Mouse (Mus musculus) spleen, adult 18-20 months (tissue): ENCODE measurements around the gene Serpine2.
A peak's percentile ranks its signal among the peaks of the same experiment; 100 is the strongest.

Experiments
- DNase-seq, 2 experiments: peaks; one replicate each; pipeline ENCODE4 v3.0.0; 2022; ENCODE audit warnings: mixed read lengths in 2 of 2

Gene Serpine2

DNA sequence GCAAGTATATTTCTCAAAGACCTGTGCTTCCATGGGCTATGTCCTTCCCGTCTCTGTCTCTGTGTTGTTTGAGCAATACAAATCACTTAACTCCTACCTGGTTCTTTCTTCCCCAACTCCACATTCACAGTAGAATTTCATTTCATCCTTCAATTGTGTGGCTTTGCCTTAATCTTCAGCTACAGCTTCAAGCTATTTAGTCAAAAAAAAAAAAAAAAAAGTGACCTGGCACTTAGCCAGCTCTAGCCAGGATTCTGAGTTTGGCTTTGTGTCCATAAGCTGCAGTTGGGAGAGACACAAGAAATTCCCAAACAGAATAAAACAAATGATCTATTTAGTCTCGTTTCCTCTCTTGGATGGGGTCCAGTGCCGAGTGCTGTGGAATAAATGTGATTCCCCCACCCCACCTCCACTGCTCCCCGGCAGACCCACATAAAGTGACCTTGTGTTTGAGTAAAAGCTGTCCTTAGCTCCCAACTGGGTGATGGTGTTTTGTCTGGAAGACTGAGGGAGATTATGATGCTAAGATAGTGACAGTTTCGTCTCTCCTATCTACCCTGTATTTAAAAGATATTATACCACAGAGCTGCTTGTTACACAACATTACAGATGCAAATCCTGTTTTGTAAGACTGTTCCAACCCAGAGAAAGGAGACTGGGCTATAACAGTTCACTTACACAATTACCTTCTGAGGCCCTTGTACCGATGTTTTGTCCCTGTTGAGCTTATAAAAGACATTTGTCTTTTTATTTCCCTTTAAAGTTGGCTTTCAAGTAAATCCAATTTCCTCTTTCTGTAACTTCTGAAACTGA lies at the start of gene Serpine2:
Gene Serpine2 (minus strand): TSS at position 51 of the 813 bp plus-strand sequence.
- no peak for DNase-seq

DNA sequence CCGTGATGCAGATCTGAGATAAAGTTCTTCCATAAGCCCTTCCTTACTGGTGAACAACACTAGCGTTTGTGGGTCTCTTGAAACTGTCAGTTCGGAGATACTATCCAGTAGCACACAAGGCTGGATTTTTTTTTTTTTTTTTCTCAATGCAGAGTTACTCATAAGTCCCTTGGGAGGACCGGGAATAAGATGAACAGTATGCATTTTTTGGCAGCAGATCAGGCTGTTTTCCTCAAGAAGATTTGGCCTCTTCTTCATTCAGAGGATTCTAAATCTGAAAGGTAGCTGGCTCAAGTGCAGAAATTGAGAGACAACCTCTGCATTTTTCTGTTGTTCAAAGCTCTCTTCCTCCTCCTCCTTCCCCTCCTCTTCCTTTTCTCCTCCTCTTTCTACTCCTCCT lies 46.8 kb upstream of the Serpine2 start:
- DNase-seq = no peak

DNA sequence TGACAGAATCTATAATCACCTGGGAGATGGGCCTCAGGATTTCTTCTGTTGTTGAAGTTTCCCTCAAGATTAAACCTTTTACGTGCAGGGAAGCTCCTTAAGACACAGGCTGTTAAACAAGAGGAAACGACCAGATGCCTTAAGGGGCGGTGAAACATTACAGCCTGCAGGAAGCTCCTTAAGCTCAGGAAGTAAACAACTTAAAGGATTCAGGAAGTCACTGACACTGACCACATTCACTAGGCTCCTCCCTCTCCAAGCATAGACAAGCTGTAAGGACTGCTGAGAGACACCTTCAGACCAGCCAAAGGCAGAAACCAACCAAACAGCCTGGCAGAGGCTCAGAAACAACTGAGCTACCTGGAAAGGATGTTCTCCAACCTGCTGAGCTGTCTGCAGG lies 44.3 kb upstream of the Serpine2 start:
- DNase-seq = no peak

DNA sequence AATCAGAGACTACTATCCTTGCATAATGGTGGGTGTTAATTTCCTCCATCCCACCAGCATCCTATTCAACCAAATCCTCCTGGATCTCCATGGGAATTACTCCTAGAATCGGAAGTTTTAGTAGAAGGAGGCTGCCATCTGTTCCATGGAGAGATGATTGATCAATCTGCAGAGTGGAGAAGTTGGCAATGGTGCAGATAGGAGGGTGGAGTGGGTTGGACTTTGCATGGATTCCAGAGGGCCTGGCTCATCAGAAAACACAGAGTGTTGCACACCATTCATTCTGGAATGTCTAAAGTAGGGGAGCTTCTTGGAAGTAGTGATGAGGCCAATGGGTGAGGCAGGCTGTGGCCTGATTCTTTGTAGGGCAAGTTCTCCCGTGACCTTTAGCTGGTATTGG lies 41.9 kb upstream of the Serpine2 start:
- no peak for DNase-seq

DNA sequence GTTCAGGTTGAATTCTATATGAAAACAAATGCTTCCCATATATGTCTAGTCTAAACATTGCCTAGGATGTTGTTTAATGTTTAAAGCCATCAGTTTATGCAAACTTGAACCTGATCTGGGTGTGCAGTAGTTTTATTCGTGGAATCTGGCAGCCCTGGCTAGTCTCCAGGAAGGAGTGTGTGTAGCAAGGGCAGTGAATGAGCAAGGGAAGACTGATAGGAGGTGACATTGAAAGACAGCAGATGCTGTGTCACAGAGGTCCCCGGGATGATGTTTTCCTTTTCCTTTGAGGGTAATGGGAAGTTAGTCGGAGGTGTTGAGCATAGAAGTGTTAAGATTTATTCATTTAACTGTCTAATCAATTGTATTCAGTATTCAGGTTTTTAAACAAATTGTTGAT lies 21.7 kb upstream of the Serpine2 start:
- DNase-seq = no peak

DNA sequence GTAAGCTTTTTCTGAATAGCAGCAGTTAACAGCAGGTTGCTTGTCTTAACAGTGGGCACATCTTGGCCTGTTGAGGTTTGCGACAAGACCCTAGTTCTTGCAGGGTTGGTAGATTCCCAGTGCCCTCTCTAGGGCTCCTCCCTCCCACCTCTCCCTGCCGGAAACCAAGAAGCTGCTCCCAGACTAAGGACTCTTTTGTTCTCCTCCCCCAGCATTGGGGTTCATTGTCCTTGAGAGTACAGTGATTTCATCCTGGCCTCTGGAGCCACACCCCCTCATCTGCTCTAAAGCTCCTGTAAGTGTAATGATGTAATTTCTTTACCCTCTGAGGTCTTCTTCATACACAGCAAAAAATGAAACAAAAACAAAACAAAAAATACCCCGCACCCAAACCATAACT lies 13.8 kb upstream of the Serpine2 start:
- DNase-seq = no peak

DNA sequence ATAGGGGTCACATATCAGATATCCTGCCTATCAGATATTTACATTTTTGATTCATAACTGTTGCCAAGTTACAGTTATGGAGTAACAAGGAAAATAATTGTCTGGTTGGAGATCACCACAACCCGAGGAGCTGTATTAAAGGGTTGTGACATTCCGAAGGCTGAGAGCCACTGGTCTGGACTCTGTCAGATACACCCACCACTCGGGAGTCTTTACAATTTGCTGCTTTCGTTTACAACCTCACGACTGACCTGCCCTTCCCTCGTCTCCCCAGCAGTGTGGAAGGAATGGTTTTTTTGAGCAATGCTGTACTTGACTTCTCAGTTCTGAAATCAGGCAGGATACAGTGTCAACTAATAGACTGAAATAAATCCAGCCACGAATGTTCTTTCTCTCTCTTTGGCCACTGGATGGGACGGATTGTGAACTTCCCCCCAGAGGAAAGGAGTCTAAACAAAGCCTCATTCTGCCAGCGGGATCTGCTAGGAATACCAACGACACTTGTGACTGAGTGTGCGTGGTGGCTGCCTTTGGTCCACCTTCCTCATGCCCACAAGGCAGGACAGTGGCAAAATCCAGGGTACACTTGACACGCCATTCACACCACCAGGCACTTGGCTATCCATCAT lies 455 bp downstream of the Serpine2 start:
- DNase-seq = no peak

DNA sequence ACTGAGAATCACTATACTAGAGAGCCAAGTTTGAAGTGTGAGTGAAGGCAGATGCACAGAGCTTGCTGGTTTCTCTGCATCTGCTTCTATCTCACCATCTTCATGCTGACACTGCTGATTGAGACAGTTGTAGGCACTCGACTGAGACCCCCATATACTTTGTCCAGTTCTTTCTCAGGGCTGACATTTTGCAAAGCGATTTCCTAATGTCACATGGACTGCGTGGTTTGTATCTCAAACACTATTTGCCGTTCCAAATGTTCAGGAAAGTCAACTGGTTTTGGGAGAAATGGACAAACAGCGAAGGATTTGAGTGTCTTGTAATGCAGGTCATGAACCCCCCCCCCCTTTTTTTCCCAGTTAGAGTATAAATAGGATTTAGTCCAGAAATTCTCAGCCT lies 1.0 kb downstream of the Serpine2 start:
- DNase-seq = no peak

DNA sequence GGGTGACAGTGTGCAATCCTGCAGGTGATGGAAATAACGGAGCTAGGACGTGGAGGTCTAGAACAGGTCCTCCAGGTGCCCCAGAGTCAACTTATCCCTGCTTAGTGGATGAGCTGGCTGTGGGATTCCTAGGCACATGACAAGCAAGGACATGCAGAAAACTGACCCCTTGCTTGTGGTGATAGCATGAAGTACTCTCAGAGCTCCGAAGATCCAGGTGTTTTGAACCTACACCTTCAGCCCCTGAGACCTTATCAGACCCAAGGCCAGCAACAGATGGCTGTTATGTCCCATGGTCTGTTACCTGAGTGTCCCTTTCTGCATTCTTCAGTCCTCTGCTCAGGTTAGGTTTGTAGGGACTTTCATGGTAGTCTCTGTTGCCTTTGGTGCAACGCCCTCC lies 2.0 kb downstream of the Serpine2 start:
- DNase-seq = no peak

DNA sequence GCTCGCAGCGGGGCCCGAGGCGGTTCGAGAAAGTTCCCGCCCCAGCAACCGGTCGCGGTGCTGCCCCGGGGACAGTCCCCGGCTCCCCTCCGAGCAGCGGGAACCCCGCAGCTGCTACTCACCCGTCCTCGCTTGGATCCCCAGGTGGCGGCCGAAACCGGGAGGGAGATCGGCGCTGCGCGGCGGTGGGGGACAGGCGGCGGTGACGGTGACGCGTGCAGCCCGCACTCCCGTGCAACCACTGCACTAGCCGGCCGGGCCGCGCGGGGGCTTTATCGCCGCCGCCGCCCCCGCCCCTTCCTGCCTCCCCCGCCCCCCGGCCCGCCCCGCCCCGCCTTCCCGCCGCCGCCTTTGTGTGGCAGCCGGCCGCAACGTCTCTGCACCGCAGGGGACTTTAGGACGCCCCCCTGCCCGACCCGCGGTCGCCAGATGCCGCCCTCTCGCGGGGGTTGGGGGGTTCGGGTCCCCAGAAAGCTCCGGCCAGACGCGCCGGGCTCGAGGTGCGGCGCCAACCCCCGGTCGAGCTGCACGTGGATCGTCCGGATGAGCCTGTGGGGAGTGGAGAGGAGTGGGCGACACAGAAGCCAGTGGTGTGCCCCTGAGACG lies 2.5 kb downstream of the Serpine2 start:
- DNase-seq = peak; percentile 25 to 38

DNA sequence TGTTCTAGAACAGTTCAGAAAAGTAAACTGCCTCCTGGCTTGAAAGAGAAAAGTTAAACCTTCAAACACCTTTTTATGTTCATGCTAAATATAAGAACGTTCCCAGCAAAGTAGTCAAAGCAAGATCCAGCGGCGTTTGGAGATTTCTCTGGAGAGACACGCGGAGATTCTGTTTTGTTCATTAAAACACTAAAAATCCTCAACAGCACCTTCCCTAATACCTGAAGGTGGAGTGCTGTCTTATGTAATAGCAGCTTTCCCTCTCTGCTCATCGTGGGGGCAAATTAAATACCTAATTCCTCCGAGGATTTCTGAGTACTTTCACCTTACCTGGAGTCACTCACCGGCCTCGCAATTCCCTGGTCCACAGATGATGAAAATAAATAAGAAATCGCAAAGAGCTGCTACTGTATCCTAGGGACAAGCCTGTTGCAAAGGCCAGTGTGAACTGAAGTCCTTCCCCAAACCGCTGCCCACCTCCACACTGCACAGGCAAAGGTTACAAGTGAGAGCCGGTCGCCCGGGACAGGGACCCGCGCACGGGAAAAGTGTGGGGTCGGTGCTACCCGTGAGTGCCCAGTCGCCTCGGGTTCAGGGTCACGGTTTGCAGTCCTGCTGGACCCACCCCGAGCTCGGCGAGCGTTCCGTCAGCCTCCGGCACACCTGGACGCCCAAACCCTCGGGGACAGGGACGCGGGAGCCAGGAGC lies 3.1 kb downstream of the Serpine2 start:
- DNase-seq = no peak

DNA sequence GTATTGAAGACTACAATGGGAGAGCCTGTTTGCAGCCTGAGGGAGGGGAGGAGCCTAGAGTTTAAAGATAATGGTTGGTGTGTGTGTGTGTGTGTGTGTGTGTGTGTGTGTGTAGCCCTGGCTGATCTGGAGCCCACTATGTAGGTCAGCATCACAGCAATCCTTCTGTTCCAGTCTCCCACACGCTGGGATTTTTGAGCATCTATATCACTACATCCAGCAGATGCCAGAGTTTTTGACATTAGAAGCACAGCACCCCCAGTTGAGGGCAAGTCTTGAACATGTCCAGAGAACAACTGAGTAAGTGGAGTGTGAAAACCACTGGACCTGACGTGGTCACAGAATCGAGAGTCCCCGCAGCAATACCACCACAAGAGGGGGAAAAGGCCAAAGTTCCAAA lies 4.2 kb downstream of the Serpine2 start:
- DNase-seq = no peak

DNA sequence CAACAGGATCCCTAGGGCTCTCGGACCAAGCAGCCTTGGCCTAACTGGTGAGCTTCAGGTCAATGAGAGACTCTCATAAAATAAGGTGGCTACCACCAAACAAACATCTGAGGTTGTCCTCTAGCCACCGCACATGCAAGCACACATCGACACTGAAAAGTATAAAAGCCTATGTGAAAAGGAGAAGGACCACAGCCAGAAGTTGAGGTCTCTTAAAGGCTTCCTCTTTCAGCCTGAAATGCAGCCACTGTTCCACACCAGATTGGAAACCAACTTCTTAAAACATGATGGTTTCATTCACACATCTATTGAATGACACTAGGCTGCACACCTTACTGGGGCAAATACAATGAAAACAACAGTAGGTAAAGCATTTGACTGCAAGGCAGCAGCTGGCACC lies 7.5 kb downstream of the Serpine2 start:
- no peak for DNase-seq

DNA sequence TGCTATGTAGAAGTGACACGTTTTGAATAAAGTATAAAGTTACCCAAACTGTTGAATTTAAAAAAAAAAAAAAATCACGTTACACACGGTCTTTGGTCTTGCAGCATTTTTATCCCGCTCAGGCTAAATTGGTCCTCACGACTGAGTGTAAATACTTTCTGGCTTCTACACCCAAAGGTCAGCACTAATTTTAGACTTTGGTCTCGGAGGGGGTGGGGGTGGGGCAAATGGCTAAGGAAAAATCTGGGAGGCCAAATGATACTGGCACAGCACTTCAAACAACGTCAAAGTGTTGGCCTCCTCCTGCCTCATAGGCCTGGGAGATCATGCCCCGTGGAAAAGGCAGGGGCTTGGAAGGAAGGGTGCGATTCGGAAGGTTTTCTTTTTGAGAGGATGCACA lies 10.6 kb downstream of the Serpine2 start:
- no peak for DNase-seq

DNA sequence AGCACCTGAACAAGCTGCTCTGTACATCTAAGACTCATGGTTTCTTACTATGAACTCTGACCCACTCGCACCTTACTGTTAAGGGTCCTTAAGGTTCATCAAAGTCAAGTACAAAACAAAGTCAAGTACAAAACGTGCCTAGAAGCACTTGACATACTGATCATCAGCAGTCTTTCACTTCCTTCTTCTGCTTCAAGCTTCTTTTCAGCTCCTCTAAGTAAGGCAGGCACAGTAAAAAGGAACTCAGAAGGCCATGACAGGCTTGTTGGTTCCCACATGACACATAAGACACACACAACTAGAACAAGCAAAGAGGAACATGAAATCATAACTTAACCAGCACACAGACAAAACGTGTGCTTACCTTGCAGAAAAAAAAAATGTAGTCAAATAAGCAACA lies 12.3 kb downstream of the Serpine2 start:
- DNase-seq = no peak

DNA sequence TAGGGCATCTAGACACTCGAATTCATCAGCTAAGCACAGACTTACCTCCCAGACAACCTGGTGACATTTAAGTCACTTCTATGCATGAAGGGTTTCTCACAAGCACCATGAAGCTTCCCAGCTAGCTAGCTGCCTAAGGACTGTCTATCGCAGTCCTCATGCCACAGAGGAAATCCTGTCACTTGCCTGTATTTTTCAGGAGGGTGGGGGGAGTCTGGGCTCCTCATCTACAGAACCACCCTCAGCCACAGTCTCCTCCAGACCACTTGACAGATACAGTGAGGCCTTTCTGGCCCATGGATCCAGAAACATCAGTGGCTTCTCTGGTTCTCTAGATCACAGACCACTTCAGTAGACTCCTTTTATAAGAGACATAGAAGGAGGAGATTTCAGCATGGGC lies 14.1 kb downstream of the Serpine2 start:
- no peak for DNase-seq

DNA sequence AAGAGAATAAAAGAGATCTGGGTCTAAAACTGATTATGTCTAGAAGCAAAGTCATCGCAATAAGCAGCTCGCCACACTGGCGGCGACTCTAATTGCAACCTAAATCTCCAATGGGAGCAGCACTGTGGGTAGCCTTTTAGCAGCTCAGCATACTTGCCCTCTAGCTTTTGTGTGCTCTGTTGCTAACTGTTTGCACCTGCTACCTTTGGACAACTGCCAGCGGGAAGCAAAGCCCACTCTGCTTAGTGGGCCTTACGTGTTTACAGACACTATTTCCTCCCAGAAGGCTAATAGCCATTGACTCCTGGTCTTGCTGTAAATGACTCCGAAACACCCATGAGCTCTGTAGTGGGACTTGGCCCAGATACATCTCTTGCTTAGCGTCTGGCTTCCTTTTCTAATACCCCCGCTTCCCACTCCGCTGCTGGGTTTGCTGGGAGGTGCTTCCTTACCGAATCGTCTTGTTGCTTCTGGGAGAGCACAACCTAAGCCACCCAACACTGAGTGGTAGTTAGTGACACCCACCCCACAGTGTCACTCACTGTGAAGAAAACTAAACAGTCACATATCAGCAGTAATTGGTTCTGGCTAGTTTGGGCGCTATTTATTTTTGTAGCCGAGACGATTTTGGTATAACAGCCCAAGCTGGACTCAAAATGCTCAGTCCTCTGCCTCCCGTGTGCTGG lies 28.1 kb downstream of the Serpine2 start:
- DNase-seq = no peak

DNA sequence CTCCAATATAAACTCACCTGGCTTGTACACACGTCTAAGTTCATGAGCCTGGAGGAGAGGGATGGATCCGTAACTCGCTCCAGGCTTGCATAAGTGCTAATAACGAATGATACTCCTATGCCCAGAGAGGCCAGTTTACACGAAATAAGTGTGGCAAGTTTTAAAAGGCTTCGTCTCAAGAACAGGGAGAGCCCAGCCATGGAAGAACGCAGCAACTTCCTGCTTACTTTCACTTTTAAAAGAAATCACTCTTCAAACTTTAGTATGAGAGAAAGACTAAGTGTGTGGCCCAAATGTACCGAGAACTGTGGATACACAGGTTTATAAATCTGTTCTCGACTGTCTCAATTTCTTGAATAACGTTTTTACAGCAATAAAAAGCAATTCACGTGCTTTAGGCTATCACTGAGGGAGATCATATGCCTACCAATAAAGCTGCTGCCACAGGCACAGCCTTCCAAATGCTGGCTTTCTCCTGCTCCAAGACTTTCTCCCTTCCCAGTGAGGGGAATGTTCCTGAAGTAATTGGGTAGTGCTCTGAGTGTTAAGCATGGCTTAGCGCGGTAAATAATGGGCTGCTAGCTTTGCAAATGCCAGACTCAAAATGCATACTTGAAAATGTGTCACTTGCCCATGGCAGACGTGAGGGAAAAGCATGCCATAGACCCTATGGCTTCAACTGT lies 36.9 kb downstream of the Serpine2 start:
- no peak for DNase-seq

DNA sequence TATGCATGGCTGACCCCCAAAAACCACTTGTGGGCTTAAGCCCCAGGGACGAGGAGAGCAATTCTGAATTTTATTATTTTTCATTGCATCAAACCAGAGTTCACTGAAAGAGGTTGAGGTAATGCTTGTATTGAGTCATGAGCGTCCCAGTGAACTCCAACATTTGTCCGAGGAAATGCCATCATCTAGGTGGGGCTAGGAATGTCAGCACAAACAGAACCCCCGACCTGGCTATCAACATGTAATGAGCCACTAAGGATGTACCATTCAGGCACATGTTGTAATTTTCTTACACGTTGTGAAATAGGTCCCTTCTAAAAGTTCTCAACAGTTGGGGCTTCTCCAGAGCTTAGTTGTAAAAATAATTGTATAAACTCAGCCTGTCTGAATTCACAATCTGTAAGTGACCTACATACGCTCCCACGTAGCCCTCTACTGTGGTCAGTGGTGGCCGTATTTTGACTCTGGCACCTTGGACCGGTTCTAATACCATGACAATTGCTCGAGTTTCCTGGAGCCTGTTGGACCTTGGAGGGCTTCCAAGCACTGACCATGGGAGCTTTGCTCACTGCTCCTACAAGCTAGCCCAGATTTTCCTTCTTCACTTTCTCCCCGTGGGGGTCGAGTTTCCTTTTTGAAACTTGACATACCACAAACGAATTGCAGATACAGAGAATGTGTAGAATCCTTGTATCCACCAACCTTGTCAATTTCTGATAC lies 38.0 kb downstream of the Serpine2 start:
- DNase-seq = no peak

DNA sequence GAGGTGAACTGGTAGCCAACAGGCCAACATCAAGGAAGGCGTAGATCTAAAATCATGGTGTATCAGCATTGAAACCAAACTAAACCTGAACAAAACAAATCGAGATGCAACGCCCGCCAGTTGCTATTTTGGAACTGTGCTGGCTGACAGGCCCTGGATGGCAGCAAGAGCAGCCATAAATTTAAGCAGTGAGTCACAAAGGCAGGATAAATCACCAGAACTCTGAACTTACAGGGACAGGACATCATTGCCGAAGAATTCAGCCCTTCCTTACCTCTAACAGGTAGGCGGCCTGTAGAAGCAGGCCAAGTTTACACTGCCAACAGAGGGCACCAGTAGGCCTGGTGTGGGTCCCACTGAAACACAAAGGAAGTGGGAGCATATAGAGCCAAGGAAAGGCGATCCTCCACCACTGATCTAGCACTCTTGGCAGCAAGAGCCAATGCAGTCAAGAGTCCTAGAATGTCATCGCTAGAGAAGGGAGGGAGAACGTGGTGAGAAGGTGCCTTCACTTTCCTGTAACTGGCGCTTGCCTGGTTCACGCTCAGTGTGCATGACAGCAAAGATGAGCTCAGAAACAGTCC lies 41.6 kb downstream of the Serpine2 start:
- no peak for DNase-seq

DNA sequence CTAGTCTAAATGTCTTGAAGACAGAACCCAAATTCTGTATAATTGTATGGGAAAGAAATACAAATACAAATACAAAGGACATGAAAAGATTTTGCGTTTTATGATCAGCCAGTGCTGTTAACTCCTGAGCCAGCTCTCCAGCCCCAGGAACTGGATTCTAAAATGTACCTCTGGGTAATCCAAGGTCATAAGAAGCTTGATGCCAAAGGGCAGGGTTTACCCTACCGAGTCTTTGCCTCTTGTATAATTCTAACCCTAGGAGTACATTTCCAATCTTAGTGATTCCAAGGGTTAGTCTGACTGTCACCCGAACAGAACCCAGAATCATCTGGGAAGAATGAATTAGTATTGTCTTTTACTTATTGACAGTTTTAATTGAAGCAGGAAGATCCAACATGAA lies 45.5 kb downstream of the Serpine2 start:
- DNase-seq = no peak
